Mouse (Mus musculus): ENCODE measurements around the gene 1810055G02Rik.

Gene 1810055G02Rik
- long read RNA-seq, experiment 1, transcript 1810055G02Rik-201 (4 exons, 1,882 nt), result major isoform, 13 of 22 reads
- long read RNA-seq, experiment 1, transcript 1810055G02Rik-205 (4 exons, 772 nt), result minor isoform, 6 of 22 reads
- long read RNA-seq, experiment 1, partial matches to known transcripts, result 0 of 22 reads
- long read RNA-seq, experiment 1, other reads (novel, unspliced or antisense), result 0 of 22 reads
- long read RNA-seq, experiment 2, transcript 1810055G02Rik-201 (4 exons, 1,882 nt), result major isoform, 11 of 15 reads
- long read RNA-seq, experiment 2, partial matches to known transcripts, result 0 of 15 reads
- long read RNA-seq, experiment 2, other reads (novel, unspliced or antisense), result 2 of 15 reads

GRCm38 (mm10) chr19:3708078-3709012, at the start of gene 1810055G02Rik:
1810055G02Rik (plus strand) TSS chr19:3708293.
- intact Hi-C loops (cut with DNase I), result no loop called here

GRCm38 (mm10) chr19:3665510-3665909, 42.6 kb upstream of the 1810055G02Rik start:
- intact Hi-C loops (cut with DNase I), result no loop called here

GRCm38 (mm10) chr19:3666632-3667031, 41.5 kb upstream of the 1810055G02Rik start:
- intact Hi-C loops (cut with DNase I), result no loop called here

GRCm38 (mm10) chr19:3667155-3667895, 40.8 kb upstream of the 1810055G02Rik start:
- intact Hi-C loops (cut with DNase I), result no loop called here

GRCm38 (mm10) chr19:3667979-3668378, 40.1 kb upstream of the 1810055G02Rik start:
- intact Hi-C loops (cut with DNase I), result no loop called here

- intact Hi-C loops (cut with DNase I), result no loop called here
Measured at GRCm38 (mm10) chr19:3668551-3668950, 39.5 kb upstream of the 1810055G02Rik start.

GRCm38 (mm10) chr19:3669100-3669499, 39.0 kb upstream of the 1810055G02Rik start:
- intact Hi-C loops (cut with DNase I), result no loop called here

- intact Hi-C loops (cut with DNase I), result no loop called here
Measured at GRCm38 (mm10) chr19:3673149-3673548, 34.9 kb upstream of the 1810055G02Rik start.

GRCm38 (mm10) chr19:3674122-3674855, 33.8 kb upstream of the 1810055G02Rik start:
- intact Hi-C loops (cut with DNase I), result no loop called here

- intact Hi-C loops (cut with DNase I), result no loop called here
Measured at GRCm38 (mm10) chr19:3680732-3681131, 27.4 kb upstream of the 1810055G02Rik start.

- intact Hi-C loops (cut with DNase I), result no loop called here
Measured at GRCm38 (mm10) chr19:3681310-3681934, 26.7 kb upstream of the 1810055G02Rik start.

- intact Hi-C loops (cut with DNase I), result no loop called here
Measured at GRCm38 (mm10) chr19:3684414-3684813, 23.7 kb upstream of the 1810055G02Rik start.

- intact Hi-C loops (cut with DNase I), result no loop called here
Measured at GRCm38 (mm10) chr19:3684957-3685580, 23.0 kb upstream of the 1810055G02Rik start.

GRCm38 (mm10) chr19:3685611-3686214, 22.4 kb upstream of the 1810055G02Rik start:
- intact Hi-C loops (cut with DNase I), result no loop called here

- intact Hi-C loops (cut with DNase I), result no loop called here
Measured at GRCm38 (mm10) chr19:3686215-3686894, 21.7 kb upstream of the 1810055G02Rik start, which contains the start of gene Lrp5. Lrp5 (minus strand) TSS chr19:3686564.

GRCm38 (mm10) chr19:3687676-3688171, 20.4 kb upstream of the 1810055G02Rik start:
- intact Hi-C loops (cut with DNase I), result no loop called here

GRCm38 (mm10) chr19:3691337-3691736, 16.8 kb upstream of the 1810055G02Rik start:
- intact Hi-C loops (cut with DNase I), result no loop called here

- intact Hi-C loops (cut with DNase I), result no loop called here
Measured at GRCm38 (mm10) chr19:3692414-3693145, 15.5 kb upstream of the 1810055G02Rik start.
